Mouse (Mus musculus): ENCODE results near the gene Pak4. TPM values are rescaled to one million over a fixed set of nuclear protein-coding genes. Genes with fewer than 3 reads are reported as not detected.

Pak4 gene
- polyA plus RNA-seq, 1 experiment, result 32.8 TPM

DNA sequence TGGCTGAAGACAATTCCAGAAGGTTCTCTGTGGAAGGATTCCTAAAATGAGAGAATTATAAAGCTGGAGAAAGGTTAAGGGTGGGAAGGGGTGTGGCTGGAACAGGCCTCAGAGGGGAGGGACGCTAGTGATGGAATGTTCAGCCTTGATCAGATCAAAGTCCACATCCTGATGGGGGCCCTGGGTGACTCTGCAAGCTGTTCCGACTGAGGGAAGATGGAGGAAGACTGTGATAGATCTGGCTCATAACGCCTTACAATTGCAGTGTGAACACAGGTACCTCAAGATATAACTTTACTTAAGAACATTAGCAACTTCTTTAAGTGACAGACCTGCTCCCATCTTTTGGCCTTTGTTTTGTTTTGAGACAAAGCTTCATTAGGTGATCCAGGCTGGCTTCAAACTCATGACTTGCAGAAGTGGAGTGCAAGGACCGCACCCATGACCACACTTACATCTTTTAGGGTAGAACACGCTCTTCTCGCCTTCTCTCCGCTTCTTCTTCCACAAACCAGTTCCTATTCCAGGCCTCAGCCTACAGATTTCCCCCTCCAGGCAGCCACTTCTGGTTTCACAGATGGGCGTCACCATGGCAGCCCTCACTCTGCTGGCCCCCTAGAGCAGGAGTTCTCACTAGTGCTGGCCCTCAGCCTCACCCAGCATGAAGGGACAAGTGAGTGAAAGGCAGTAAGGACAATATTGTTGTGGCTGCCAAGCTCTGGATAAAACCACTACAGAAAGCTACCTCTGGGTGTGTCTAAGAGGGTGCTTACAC is 14.2 kb downstream of the Pak4 start:
- WGBS, result 88% methylated on average over 8 of the region's 8 CpGs
- DNase-seq, result no peak
- no peaks in the 10 kb centered on the region for H3K36me3 ChIP-seq (ENCODE audit: control insufficient read depth, insufficient read depth, low read length)
- peaks cover 55% of the 10 kb centered on the region for H3K4me1 ChIP-seq (replicated peaks; ENCODE audit: control insufficient read depth, insufficient read depth, low read length)
- no peak overlapping the region for H3K4me3 ChIP-seq (ENCODE audit: control insufficient read depth, insufficient read depth, low read length)
- no peaks in the 10 kb centered on the region for H3K27me3 ChIP-seq (ENCODE audit: control insufficient read depth, insufficient read depth, low read length)
- no peak for TF ChIP-seq CTCF (IDR thresholded peaks at IDR 0.05; ENCODE audit: borderline replicate concordance, control insufficient read depth, extremely low read depth, insufficient read depth, low read length, poor library complexity)
- TF ChIP-seq POLR2A (IDR thresholded peaks at IDR 0.05; ENCODE audit: control insufficient read depth, extremely low read depth, insufficient read depth, low read length, poor library complexity), result no peak
- H3K27ac ChIP-seq (ENCODE audit: control insufficient read depth, insufficient read depth, low read length), result no peak overlapping the region

DNA sequence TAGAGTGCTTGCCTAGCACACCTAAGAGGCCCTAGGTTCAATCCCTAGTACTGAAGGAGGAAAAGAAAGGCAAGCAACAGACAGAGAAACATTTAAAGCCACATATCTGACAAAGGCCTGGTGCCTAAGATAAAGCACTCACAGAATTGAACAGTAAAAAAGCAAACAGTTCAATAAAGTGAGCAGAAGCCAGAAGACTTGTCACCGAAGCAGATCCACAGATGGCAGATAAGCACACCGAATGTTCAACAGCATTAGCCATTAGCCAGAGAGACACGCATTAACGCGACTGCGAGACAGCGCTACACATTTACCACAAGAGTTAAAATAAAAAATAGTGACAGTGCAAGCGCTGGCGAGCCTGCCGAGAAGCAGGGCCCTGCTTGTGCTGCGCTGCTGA is 15.1 kb downstream of the Pak4 start:
- Histone ChIP-seq H3K4me1 (replicated peaks; ENCODE audit: control insufficient read depth, insufficient read depth, low read length) (peaks cover 52% of the 10 kb centered on the region), H3K27ac (ENCODE audit: control insufficient read depth, insufficient read depth, low read length) (no peak overlapping the region), H3K27me3 (ENCODE audit: control insufficient read depth, insufficient read depth, low read length) (no peaks in the 10 kb centered on the region), H3K4me3 (ENCODE audit: control insufficient read depth, insufficient read depth, low read length) (no peak overlapping the region), H3K36me3 (ENCODE audit: control insufficient read depth, insufficient read depth, low read length) (no peaks in the 10 kb centered on the region)
- no peak for TF ChIP-seq POLR2A (IDR thresholded peaks at IDR 0.05; ENCODE audit: control insufficient read depth, extremely low read depth, insufficient read depth, low read length, poor library complexity)
- TF ChIP-seq CTCF (IDR thresholded peaks at IDR 0.05; ENCODE audit: borderline replicate concordance, control insufficient read depth, extremely low read depth, insufficient read depth, low read length, poor library complexity), result no peak
- WGBS, result 48% methylated on average over 11 of the region's 11 CpGs
- no peak for DNase-seq

DNA sequence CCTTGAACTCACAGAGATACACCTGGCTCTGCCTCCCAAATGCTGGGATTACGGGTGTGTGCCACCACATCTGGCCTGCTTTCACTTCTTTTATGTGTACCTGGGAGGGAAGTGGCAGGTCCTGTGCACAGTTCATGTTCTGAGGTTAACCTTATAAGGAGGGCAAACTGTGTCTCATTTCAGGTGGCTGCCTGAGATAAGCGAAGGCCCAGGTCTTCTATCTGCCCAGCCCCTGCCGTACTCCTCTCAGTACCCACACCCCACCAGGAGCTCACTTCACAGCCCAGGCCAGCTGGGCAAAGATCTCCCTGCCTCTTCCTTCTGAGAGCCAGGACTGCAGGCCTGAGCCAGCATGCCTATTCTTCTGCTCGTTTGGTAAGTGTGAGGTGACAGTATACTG is 16.3 kb downstream of the Pak4 start:
- 11% methylated on average over 4 of the region's 4 CpGs for WGBS
- Histone ChIP-seq H3K27ac (ENCODE audit: control insufficient read depth, insufficient read depth, low read length) (peak overlapping the region; percentile 46; the same call in 1 of the 2 replicates), H3K36me3 (ENCODE audit: control insufficient read depth, insufficient read depth, low read length) (no peaks in the 10 kb centered on the region), H3K4me1 (replicated peaks; ENCODE audit: control insufficient read depth, insufficient read depth, low read length) (peaks cover 54% of the 10 kb centered on the region), H3K27me3 (ENCODE audit: control insufficient read depth, insufficient read depth, low read length) (no peaks in the 10 kb centered on the region), H3K4me3 (ENCODE audit: control insufficient read depth, insufficient read depth, low read length) (no peak overlapping the region)
- TF ChIP-seq CTCF (IDR thresholded peaks at IDR 0.05; ENCODE audit: borderline replicate concordance, control insufficient read depth, extremely low read depth, insufficient read depth, low read length, poor library complexity) (no peak), POLR2A (IDR thresholded peaks at IDR 0.05; ENCODE audit: control insufficient read depth, extremely low read depth, insufficient read depth, low read length, poor library complexity) (no peak)
- DNase-seq, result no peak

DNA sequence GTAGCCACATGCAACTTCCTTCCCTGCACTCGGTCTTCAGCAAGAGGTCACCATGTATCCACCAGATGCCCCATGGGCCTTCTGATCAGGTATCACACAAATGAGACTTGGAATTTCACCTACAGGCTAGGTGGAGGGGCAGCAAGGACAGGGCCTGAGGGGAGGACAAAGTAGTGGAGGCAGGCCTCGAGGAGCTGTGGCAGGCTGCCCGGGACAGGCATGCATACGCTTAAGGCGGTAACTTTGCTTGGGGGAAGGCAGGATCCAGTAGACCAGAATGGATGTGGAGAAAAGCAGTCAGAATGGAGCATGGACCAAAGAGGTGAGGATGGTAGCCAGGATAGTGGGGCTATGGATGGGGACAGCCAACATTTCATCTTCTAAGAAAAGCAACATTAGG is 18.2 kb downstream of the Pak4 start:
- H3K27me3 ChIP-seq (ENCODE audit: control insufficient read depth, insufficient read depth, low read length), result no peaks in the 10 kb centered on the region
- peaks cover 54% of the 10 kb centered on the region for H3K4me1 ChIP-seq (replicated peaks; ENCODE audit: control insufficient read depth, insufficient read depth, low read length)
- no peak overlapping the region for H3K4me3 ChIP-seq (ENCODE audit: control insufficient read depth, insufficient read depth, low read length)
- H3K27ac ChIP-seq (ENCODE audit: control insufficient read depth, insufficient read depth, low read length), result no peak overlapping the region
- no peak for DNase-seq
- no peaks in the 10 kb centered on the region for H3K36me3 ChIP-seq (ENCODE audit: control insufficient read depth, insufficient read depth, low read length)
- WGBS, result 69% methylated on average over 5 of the region's 5 CpGs
- TF ChIP-seq CTCF (IDR thresholded peaks at IDR 0.05; ENCODE audit: borderline replicate concordance, control insufficient read depth, extremely low read depth, insufficient read depth, low read length, poor library complexity), result no peak
- no peak for TF ChIP-seq POLR2A (IDR thresholded peaks at IDR 0.05; ENCODE audit: control insufficient read depth, extremely low read depth, insufficient read depth, low read length, poor library complexity)

DNA sequence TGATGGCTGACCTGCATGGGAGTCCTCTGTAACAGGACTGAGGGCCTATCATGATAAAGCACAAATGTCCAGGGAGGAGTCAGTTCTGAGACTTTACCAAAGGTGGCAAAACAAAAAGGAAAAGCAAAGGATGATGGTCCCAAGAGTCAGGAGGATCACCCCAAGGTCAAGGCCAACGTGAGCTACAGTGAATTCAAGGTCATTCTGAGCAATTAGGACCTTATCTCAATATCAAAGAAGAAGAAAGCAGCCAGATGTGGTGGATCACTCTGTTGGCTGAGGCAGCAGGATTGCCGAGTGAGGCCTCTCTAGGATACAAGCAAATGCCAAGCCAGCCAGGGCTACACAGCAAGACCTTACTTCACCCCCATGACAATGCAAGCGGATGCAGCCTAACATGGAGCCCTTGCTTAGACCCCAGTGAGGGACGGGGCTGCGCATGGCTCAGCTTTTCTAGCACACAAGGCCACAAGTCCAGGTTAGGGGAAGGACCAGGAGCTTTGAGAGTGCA is 19.4 kb downstream of the Pak4 start:
- TF ChIP-seq POLR2A (IDR thresholded peaks at IDR 0.05; ENCODE audit: control insufficient read depth, extremely low read depth, insufficient read depth, low read length, poor library complexity) (no peak), CTCF (IDR thresholded peaks at IDR 0.05; ENCODE audit: borderline replicate concordance, control insufficient read depth, extremely low read depth, insufficient read depth, low read length, poor library complexity) (no peak)
- 91% methylated on average over 5 of the region's 5 CpGs for WGBS
- no peak for DNase-seq
- no peaks in the 10 kb centered on the region for H3K36me3 ChIP-seq (ENCODE audit: control insufficient read depth, insufficient read depth, low read length)
- no peak overlapping the region for H3K4me3 ChIP-seq (ENCODE audit: control insufficient read depth, insufficient read depth, low read length)
- H3K4me1 ChIP-seq (replicated peaks; ENCODE audit: control insufficient read depth, insufficient read depth, low read length), result peaks cover 49% of the 10 kb centered on the region
- no peak overlapping the region for H3K27ac ChIP-seq (ENCODE audit: control insufficient read depth, insufficient read depth, low read length)
- no peaks in the 10 kb centered on the region for H3K27me3 ChIP-seq (ENCODE audit: control insufficient read depth, insufficient read depth, low read length)

DNA sequence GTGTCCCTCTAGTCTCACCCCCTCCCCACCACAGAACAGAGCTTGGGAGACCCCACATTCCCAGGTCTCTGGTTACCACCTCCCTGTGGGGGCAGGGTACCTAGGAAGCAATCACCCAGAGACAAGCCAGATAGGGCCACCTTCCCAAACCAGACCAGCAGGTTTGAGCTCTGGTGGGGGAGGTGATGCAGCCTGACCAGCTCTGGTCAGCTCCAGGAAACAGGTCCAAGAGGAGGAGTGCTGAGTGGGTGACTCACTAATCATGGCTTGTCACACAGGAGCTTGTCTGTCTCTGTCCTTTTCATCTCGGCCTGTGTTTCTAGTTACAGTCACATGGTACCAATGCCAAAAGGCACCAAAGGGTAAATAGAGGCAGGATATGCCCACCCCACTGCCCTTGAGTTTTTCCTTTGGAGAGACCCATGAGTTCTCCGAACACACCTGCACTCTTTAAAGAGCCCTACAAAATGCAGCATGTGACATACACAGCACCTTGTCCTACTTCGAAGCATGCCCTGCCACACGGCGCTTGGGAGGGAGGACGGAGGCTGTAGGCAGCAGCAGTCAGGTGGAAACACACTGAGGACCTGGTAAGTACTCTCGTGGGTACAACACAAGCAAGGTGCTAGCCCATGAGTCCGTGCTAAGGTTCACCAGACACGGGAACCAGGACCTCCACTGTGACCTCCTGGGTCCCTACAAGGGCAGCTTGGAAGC is 20.0 kb downstream of the Pak4 start:
- 90% methylated on average over 9 of the region's 9 CpGs for WGBS
- TF ChIP-seq CTCF (IDR thresholded peaks at IDR 0.05; ENCODE audit: borderline replicate concordance, control insufficient read depth, extremely low read depth, insufficient read depth, low read length, poor library complexity), result no peak
- TF ChIP-seq POLR2A (IDR thresholded peaks at IDR 0.05; ENCODE audit: control insufficient read depth, extremely low read depth, insufficient read depth, low read length, poor library complexity), result no peak
- Histone ChIP-seq H3K27me3 (ENCODE audit: control insufficient read depth, insufficient read depth, low read length) (no peaks in the 10 kb centered on the region), H3K4me3 (ENCODE audit: control insufficient read depth, insufficient read depth, low read length) (no peak overlapping the region), H3K27ac (ENCODE audit: control insufficient read depth, insufficient read depth, low read length) (no peak overlapping the region), H3K4me1 (replicated peaks; ENCODE audit: control insufficient read depth, insufficient read depth, low read length) (peaks cover 49% of the 10 kb centered on the region), H3K36me3 (ENCODE audit: control insufficient read depth, insufficient read depth, low read length) (no peaks in the 10 kb centered on the region)
- no peak for DNase-seq

All from thymus, adult 2 months (tissue).